Mouse (Mus musculus) lung, adult 2 months (tissue): ENCODE data around the gene Rem2. TPM values are rescaled to one million over a fixed set of nuclear protein-coding genes. Genes with fewer than 3 reads are reported as not detected.
A peak's percentile ranks its signal among the peaks of the same experiment; 100 is the strongest.

Experiments used
- DNase-seq: peaks from one replicate; pipeline ENCODE4 v3.0.0; 2022
- H3K4me1 ChIP-seq: fragments of 200-500 bp; 2 replicates; pipeline ENCODE4 v1.6.1; 2011; ENCODE audit warnings: low read length; ENCODE audit not compliant: control insufficient read depth, insufficient read depth
- H3K4me3 ChIP-seq: fragments of 200-500 bp; replicated peaks from 2 replicates; pipeline ENCODE3; 2011; ENCODE audit warnings: low read depth, mild to moderate bottlenecking, control low read depth, low read length; ENCODE audit errors: extremely low read depth
- CTCF ChIP-seq: fragments of 200-500 bp; IDR thresholded peaks from 2 replicates; pipeline ENCODE4 v1.5.1; 2011; ENCODE audit warnings: mild to moderate bottlenecking, low read length, control low read depth; ENCODE audit not compliant: insufficient read depth
- POLR2A ChIP-seq: fragments of 200-500 bp; IDR thresholded peaks from 2 replicates; pipeline ENCODE4 v1.6.1; 2011; ENCODE audit warnings: low read depth, mild to moderate bottlenecking, control low read depth, low read length, borderline replicate concordance; ENCODE audit errors: extremely low read depth
- WGBS: fragments of 180-500 bp; shearing (Covaris S2); methylation state at CpG from one replicate; pipeline ENCODE4 v1.1.7; 2018; 5-methylcytosine and 5-hydroxymethylcytosine counted together
- polyA plus RNA-seq: library from polyadenylated mRNA; depleted of rRNA; stranded (reverse); fragments of >200 nt; gene quantifications from 2 replicates; pipeline ENCODE4 v1.2.3, GENCODE M21; 2012; rRNA removed

The Rem2 gene
- polyA plus RNA-seq, 1 experiment, result 3.0 TPM

- no peak for DNase-seq
- no peaks in the 10 kb centered on the region for H3K4me1 ChIP-seq
- 40% methylated on average over 6 of the region's 6 CpGs for WGBS
- no peak overlapping the region for H3K4me3 ChIP-seq
- TF ChIP-seq POLR2A (no peak), CTCF (no peak)
Measured at GRCm38 (mm10) chr14:54523600-54523999, 47.7 kb downstream of the Rem2 start.

DNA sequence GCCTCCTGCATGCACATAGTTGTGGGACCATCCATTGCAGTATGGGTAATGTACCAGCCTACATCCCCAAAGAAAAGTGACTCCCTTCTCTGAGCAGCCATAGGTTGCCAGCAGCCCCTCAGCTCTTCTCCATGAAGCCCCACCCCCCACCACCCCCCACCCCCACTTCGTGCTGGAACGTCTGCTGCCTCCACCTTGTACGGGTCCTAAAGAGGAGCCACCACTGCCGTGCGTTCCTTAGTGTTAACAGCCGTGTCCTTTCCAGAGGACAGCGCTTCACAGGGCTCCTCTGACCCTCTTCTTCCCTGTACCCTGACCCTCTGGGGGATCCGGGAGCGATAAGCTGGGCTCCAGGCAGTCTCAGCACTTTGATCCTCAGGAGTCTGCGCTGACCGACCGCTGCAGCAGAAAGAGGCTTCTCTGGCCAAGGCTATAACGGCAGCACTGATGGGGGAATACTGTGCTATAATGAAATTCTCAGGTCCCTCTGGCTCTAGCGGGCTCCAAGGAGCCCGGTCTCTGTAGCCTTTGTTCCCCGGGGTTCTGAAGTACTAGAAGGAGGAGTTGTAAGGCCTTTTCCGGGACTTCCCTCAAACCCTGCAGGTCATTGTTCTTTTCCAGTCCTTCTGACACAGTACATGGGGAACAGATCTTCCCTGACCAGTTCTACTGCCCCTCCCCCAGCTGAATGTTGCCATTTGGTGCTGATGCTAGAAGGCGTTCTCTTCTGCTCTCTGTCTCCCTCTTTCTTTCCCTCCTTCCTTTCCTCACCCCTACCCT is 51.5 kb downstream of the Rem2 start:
- H3K4me1 ChIP-seq, result no peaks in the 10 kb centered on the region
- 3% methylated on average over 18 of the region's 18 CpGs for WGBS
- no peak for TF ChIP-seq POLR2A
- no peak for TF ChIP-seq CTCF
- no peak overlapping the region for H3K4me3 ChIP-seq
- DNase-seq, result peak; percentile 16

- TF ChIP-seq CTCF (no peak), POLR2A (no peak)
- 19% methylated on average over 5 of the region's 5 CpGs for WGBS
- Histone ChIP-seq H3K4me1 (no peaks in the 10 kb centered on the region), H3K4me3 (no peak overlapping the region)
- no peak for DNase-seq
Measured at GRCm38 (mm10) chr14:54528007-54528393, 52.1 kb downstream of the Rem2 start.

DNA sequence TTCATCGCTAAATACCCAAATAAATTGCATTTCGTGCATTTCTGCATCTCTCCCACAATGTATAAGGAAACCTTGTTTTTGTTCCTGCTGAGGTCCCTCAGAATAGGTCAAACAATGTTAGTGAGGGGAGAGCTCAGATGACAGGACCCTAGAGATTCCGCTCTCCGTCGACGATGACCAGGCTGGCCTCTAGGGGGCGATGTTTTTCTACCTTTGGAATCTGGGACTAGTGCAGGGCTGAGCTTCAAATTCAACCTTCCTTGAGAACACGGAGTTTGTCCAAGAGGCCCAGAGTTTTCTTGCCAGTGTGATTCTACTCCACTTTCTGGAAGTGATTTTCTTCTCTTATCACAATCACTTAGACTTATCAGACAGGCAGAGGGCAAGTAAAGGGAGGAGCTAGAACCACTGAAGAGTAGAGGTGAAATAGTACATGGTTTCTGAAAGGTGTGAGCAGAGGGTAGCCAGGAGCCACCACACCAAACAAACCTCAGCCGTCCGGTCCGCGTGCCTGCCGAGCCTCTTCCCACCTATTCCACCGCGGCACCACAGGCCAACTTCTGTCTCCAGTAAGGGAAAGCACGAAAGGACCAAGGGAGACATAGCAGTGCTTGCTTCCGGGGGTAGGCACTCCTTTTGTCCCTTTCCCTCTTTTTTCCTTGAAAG is 52.7 kb downstream of the Rem2 start:
- 13% methylated on average over 17 of the region's 17 CpGs for WGBS
- no peak overlapping the region for H3K4me3 ChIP-seq
- H3K4me1 ChIP-seq, result no peaks in the 10 kb centered on the region
- TF ChIP-seq CTCF, result peak; percentile 90
- no peak for TF ChIP-seq POLR2A
- peak; percentile 86 for DNase-seq

Other genes with a start within 250 kb of the Rem2 start
- gene Dad1, start 222.0 kb upstream of the Rem2 start, polyA plus RNA-seq, result 516 and 573 TPM in 2 replicates
- gene Abhd4, start 221.9 kb upstream of the Rem2 start, polyA plus RNA-seq, result 53.5 and 70.4 TPM in 2 replicates
- not detected in 2 replicates for gene Olfr49, start 191.2 kb upstream of the Rem2 start, polyA plus RNA-seq
- 95.3 and 98.1 TPM in 2 replicates for gene Oxa1l, start 115.3 kb upstream of the Rem2 start, polyA plus RNA-seq
- gene Slc7a7, start 58.3 kb upstream of the Rem2 start, polyA plus RNA-seq, result 23.1 and 29.2 TPM in 2 replicates
- 185 and 290 TPM in 2 replicates for gene Mrpl52, start 49.2 kb upstream of the Rem2 start, polyA plus RNA-seq
- 119 and 130 TPM in 2 replicates for gene Mmp14, start 44.5 kb upstream of the Rem2 start, polyA plus RNA-seq
- 184 and 199 TPM in 2 replicates for gene Lrp10, start 12.0 kb upstream of the Rem2 start, polyA plus RNA-seq
- gene Prmt5, start 41.4 kb downstream of the Rem2 start, polyA plus RNA-seq, result 15.1 and 20.2 TPM in 2 replicates
- 7.4 and 7.9 TPM in 2 replicates for gene Haus4, start 78.5 kb downstream of the Rem2 start, polyA plus RNA-seq
- gene Ajuba, start 101.5 kb downstream of the Rem2 start, polyA plus RNA-seq, result 36.4 and 49.6 TPM in 2 replicates
- gene 4931414P19Rik, start 129.9 kb downstream of the Rem2 start, polyA plus RNA-seq, result 6.5 and 7.3 TPM in 2 replicates
- 129 and 146 TPM in 2 replicates for gene Psmb5, start 141.9 kb downstream of the Rem2 start, polyA plus RNA-seq
- not detected in 2 replicates for gene Psmb11, start 145.3 kb downstream of the Rem2 start, polyA plus RNA-seq
- not detected in 2 replicates for gene Gm17606, start 164.9 kb downstream of the Rem2 start, polyA plus RNA-seq
- 2.8 and 2.9 TPM in 2 replicates for gene Cdh24, start 165.3 kb downstream of the Rem2 start, polyA plus RNA-seq
- 49.8 and 50.5 TPM in 2 replicates for gene 1700123O20Rik, start 210.1 kb downstream of the Rem2 start, polyA plus RNA-seq
- gene Acin1, start 210.8 kb downstream of the Rem2 start, polyA plus RNA-seq, result 100 and 121 TPM in 2 replicates
- 0.43 and 0.56 TPM in 2 replicates for gene Gm29776, start 222.7 kb downstream of the Rem2 start, polyA plus RNA-seq
- gene Cebpe, start 236.1 kb downstream of the Rem2 start, polyA plus RNA-seq, result 0.57 and 1.1 TPM in 2 replicates